Mouse (Mus musculus) MEL (cell line): ENCODE measurements around the gene Hist1h2be.
A peak's percentile ranks its signal among the peaks of the same experiment; 100 is the strongest.

Experiments
- CHD2 ChIP-seq: IDR thresholded peaks from 2 replicates; pipeline ENCODE4 v1.6.1; 2011; ENCODE audit warnings: low read length, improper control_type of control experiment
- CTCF ChIP-seq, 3 experiments: IDR thresholded peaks in 2 of 3; conservative IDR thresholded peaks in 1 of 3; 2 replicates each; pipeline ENCODE4 v1.5.1; 2011 to 2012; ENCODE audit warnings: low read length in 3 of 3, low read depth in 2 of 3, mild to moderate bottlenecking in 2 of 3, improper control_type of control experiment in 1 of 3, inconsistent platforms in 1 of 3, mixed read lengths in 1 of 3, moderate library complexity in 1 of 3; ENCODE audit not compliant: control insufficient read depth in 1 of 3, insufficient read depth in 1 of 3, poor library complexity in 1 of 3, severe bottlenecking in 1 of 3
- EP300 ChIP-seq, 2 experiments: IDR thresholded peaks; 2 replicates each; pipeline ENCODE4 v1.6.1; 2011; ENCODE audit warnings: improper control_type of control experiment in 2 of 2, low read length in 2 of 2, low read depth in 1 of 2, mild to moderate bottlenecking in 1 of 2
- GABPA ChIP-seq: IDR thresholded peaks from 2 replicates; pipeline ENCODE4 v1.6.1; 2012; ENCODE audit warnings: low read depth, mild to moderate bottlenecking, inconsistent platforms, low read length, improper control_type of control experiment, moderate library complexity
- MAFK ChIP-seq: IDR thresholded peaks from 2 replicates; pipeline ENCODE4 v1.6.1; 2011; ENCODE audit warnings: low read depth, mild to moderate bottlenecking, low read length, improper control_type of control experiment, borderline replicate concordance
- MAZ ChIP-seq: IDR thresholded peaks from 2 replicates; pipeline ENCODE4 v1.6.1; 2012; ENCODE audit warnings: low read depth, mild to moderate bottlenecking, inconsistent platforms, low read length, improper control_type of control experiment
- POLR2A ChIP-seq, 2 experiments: IDR thresholded peaks; 2 replicates each; pipeline ENCODE4 v1.6.1; 2011 to 2012; ENCODE audit warnings: low read length in 2 of 2, mild to moderate bottlenecking in 2 of 2, control low read depth in 1 of 2, improper control_type of control experiment in 1 of 2, low read depth in 1 of 2, moderate library complexity in 1 of 2; ENCODE audit not compliant: control insufficient read depth in 1 of 2, insufficient read depth in 1 of 2, poor library complexity in 1 of 2
- UBTF ChIP-seq: IDR thresholded peaks from 2 replicates; pipeline ENCODE4 v1.6.1; 2012; ENCODE audit warnings: low read depth, mild to moderate bottlenecking, inconsistent platforms, low read length, improper control_type of control experiment, moderate library complexity, borderline replicate concordance; ENCODE audit not compliant: insufficient read depth
- USF1 ChIP-seq: IDR thresholded peaks from 2 replicates; pipeline ENCODE4 v1.6.1; 2014; ENCODE audit warnings: low read depth, mild to moderate bottlenecking, inconsistent platforms, low read length, improper control_type of control experiment, moderate library complexity

DNA sequence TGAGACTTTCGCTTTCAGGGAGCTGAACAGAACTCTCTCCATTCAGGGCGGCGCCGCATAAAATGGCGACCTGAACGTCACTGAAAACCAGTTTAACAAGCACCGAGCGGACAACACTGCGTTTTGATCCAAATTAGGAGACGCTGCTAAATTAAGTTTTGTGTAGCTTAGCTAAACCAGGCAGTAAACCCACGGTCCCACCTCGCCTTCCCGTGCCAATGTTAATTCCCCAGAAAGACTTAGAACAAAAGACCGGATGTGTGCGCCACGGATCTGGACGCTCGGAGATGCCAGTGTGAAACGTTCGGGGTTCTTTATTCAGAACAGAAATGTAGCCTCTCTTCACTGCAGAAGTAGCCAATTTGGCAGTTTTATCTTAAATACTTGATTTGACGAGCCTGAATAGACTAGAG is 35.9 kb downstream of the Hist1h2be start:
- TF ChIP-seq EP300 (IDR thresholded peaks at IDR 0.05; ENCODE audit: low read depth in 1 of 2, low read length in 2 of 2) (no peak), USF1 (no peak), GABPA (no peak), CHD2 (no peak), CTCF (IDR thresholded peaks at IDR 0.05 in 2 of 3, conservative IDR thresholded peaks at IDR 0.05 in 1 of 3; ENCODE audit: control insufficient read depth in 1 of 3, insufficient read depth in 1 of 3, low read depth in 2 of 3, low read length in 3 of 3, poor library complexity in 1 of 3, severe bottlenecking in 1 of 3) (no peak), POLR2A (IDR thresholded peaks at IDR 0.05; ENCODE audit: control insufficient read depth in 1 of 2, insufficient read depth in 1 of 2, low read depth in 1 of 2, low read length in 2 of 2, poor library complexity in 1 of 2) (peak in 1 of 2 experiments; percentile 79; a peak in 3 of 4 replicates), MAZ (no peak), UBTF (no peak), MAFK (no peak)
